Mouse (Mus musculus): ENCODE measurements around the gene Col6a6. TPM values are rescaled to one million over a fixed set of nuclear protein-coding genes. Genes with fewer than 3 reads are reported as not detected.
"Not testable (repeated sequence)": the region's sequence is repeated elsewhere in the genome, so short reads cannot be mapped to it uniquely, and the experiment has no call there.

Gene Col6a6
- polyA plus RNA-seq, 1 experiment from 2014 or later, result 1.9 TPM

- no peaks in the 10 kb centered on the region; the same call in 1 of the 2 replicates for H3K4me1 ChIP-seq (ENCODE audit: control insufficient read depth, insufficient read depth, low read length)
- H3K27ac ChIP-seq (ENCODE audit: low read length), result no peak overlapping the region
- H3K9me3 ChIP-seq (ENCODE audit: control insufficient read depth, low read depth, low read length), result no peaks in the 10 kb centered on the region
- H3K9ac ChIP-seq (replicated peaks; ENCODE audit: low read depth, low read length), result no peak overlapping the region
- no peak overlapping the region for H3K4me2 ChIP-seq (replicated peaks; ENCODE audit: low read depth, low read length)
- no peak overlapping the region for H3K4me3 ChIP-seq (ENCODE audit: low read depth, low read length)
- H3K27me3 ChIP-seq (ENCODE audit: control insufficient read depth, insufficient read depth, low read length), result no peaks in the 10 kb centered on the region
- no peaks in the 10 kb centered on the region for H3K36me3 ChIP-seq (ENCODE audit: control insufficient read depth, insufficient read depth, low read length)
- 78% methylated on average over 5 of the region's 5 CpGs for WGBS
- no peak for ATAC-seq (ENCODE audit: insufficient number of reproducible peaks, insufficient read depth, low FRiP score, low read depth)
Measured at GRCm38 (mm10) chr9:105847261-105847660, 19.3 kb upstream of the Col6a6 start.

DNA sequence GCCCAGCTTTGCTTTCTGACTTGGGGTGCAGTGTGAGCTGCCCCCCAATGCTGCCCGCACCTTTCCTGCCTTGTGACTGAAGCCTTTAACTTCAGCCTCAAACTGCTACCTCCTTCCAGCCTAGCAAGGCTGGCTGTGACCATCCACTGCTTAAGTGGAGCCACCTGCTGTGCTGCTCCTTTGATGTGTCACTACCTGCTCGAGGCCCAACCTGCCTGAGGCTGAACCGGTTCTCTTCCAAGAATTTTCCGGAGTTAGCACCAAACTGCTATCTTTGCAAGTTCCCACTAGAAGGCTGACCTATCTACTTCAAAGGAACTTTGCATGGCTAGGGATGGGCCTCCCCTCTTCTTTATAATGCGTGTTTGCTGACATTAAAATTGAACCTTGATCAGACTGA lies 13.4 kb upstream of the Col6a6 start:
- not testable (repeated sequence) for H3K4me1 ChIP-seq (ENCODE audit: control insufficient read depth, insufficient read depth, low read length); H3K27me3 ChIP-seq (ENCODE audit: control insufficient read depth, insufficient read depth, low read length); H3K4me2 ChIP-seq (replicated peaks; ENCODE audit: low read depth, low read length); H3K4me3 ChIP-seq (ENCODE audit: low read depth, low read length); H3K9ac ChIP-seq (replicated peaks; ENCODE audit: low read depth, low read length); H3K27ac ChIP-seq (ENCODE audit: low read length); H3K36me3 ChIP-seq (ENCODE audit: control insufficient read depth, insufficient read depth, low read length); H3K9me3 ChIP-seq (ENCODE audit: control insufficient read depth, low read depth, low read length); ATAC-seq (ENCODE audit: insufficient number of reproducible peaks, insufficient read depth, low FRiP score, low read depth)
- WGBS, result 44% methylated on average over 5 of the region's 5 CpGs

GRCm38 (mm10) chr9:105839147-105839515 lies 11.2 kb upstream of the Col6a6 start:
- H3K27ac ChIP-seq (ENCODE audit: low read length), result no peak overlapping the region
- WGBS, result 85% methylated on average over 5 of the region's 5 CpGs

GRCm38 (mm10) chr9:105838396-105839146 lies 10.6 kb upstream of the Col6a6 start:
- WGBS, result 84% methylated on average over 4 of the region's 4 CpGs
- H3K27me3 ChIP-seq (ENCODE audit: control insufficient read depth, insufficient read depth, low read length), result no peaks in the 10 kb centered on the region

More at GRCm38 (mm10) chr9:105839147-105839515, 11.2 kb upstream of the Col6a6 start:
- Histone ChIP-seq H3K4me3 (ENCODE audit: low read depth, low read length) (no peak overlapping the region), H3K4me2 (replicated peaks; ENCODE audit: low read depth, low read length) (no peak overlapping the region), H3K27me3 (ENCODE audit: control insufficient read depth, insufficient read depth, low read length) (no peaks in the 10 kb centered on the region), H3K9ac (replicated peaks; ENCODE audit: low read depth, low read length) (no peak overlapping the region), H3K4me1 (ENCODE audit: control insufficient read depth, insufficient read depth, low read length) (0 out of 2 replicates have a peak, but pooled peaks cover 3% of the 10 kb centered on the region), H3K36me3 (ENCODE audit: control insufficient read depth, insufficient read depth, low read length) (no peaks in the 10 kb centered on the region), H3K9me3 (ENCODE audit: control insufficient read depth, low read depth, low read length) (no peaks in the 10 kb centered on the region)
- ATAC-seq (ENCODE audit: insufficient number of reproducible peaks, insufficient read depth, low FRiP score, low read depth), result no peak

DNA sequence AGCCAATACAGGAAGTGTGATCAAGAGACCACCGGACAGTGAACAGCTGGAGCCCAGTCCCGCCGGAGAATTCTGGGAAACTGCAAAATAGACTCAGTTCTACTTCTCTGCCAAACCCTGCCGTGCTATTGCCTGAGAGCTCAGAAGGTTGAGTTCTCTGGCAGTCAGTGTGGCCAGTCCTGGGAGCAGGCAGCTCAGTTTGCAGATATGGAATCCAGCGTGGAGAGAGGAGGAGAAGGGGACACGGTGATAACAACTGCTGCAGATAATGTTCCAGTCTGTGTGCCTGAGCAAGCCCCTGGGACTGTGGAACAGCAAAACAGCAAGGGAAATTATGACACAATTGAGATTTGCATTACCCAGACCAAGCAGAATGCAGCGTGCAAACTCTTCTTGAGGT lies 7.6 kb upstream of the Col6a6 start:
- WGBS, result 62% methylated on average over 7 of the region's 7 CpGs
- no peak for ATAC-seq (ENCODE audit: insufficient number of reproducible peaks, insufficient read depth, low FRiP score, low read depth)
- H3K4me1 ChIP-seq (ENCODE audit: control insufficient read depth, insufficient read depth, low read length), result 0 out of 2 replicates have a peak, but pooled peaks cover 3% of the 10 kb centered on the region
- H3K9ac ChIP-seq (replicated peaks; ENCODE audit: low read depth, low read length), result no peak overlapping the region
- H3K27me3 ChIP-seq (ENCODE audit: control insufficient read depth, insufficient read depth, low read length), result no peaks in the 10 kb centered on the region
- no peak overlapping the region for H3K4me2 ChIP-seq (replicated peaks; ENCODE audit: low read depth, low read length)
- H3K27ac ChIP-seq (ENCODE audit: low read length), result no peak overlapping the region
- no peaks in the 10 kb centered on the region for H3K9me3 ChIP-seq (ENCODE audit: control insufficient read depth, low read depth, low read length)
- H3K4me3 ChIP-seq (ENCODE audit: low read depth, low read length), result no peak overlapping the region
- H3K36me3 ChIP-seq (ENCODE audit: control insufficient read depth, insufficient read depth, low read length), result no peaks in the 10 kb centered on the region

More at GRCm38 (mm10) chr9:105838396-105839146, 10.6 kb upstream of the Col6a6 start:
- Histone ChIP-seq H3K4me1 (ENCODE audit: control insufficient read depth, insufficient read depth, low read length) (0 out of 2 replicates have a peak, but pooled peaks cover 3% of the 10 kb centered on the region), H3K36me3 (ENCODE audit: control insufficient read depth, insufficient read depth, low read length) (no peaks in the 10 kb centered on the region), H3K27ac (ENCODE audit: low read length) (no peak overlapping the region), H3K9me3 (ENCODE audit: control insufficient read depth, low read depth, low read length) (no peaks in the 10 kb centered on the region), H3K4me3 (ENCODE audit: low read depth, low read length) (no peak overlapping the region), H3K4me2 (replicated peaks; ENCODE audit: low read depth, low read length) (no peak overlapping the region), H3K9ac (replicated peaks; ENCODE audit: low read depth, low read length) (no peak overlapping the region)
- no peak for ATAC-seq (ENCODE audit: insufficient number of reproducible peaks, insufficient read depth, low FRiP score, low read depth)

GRCm38 (mm10) chr9:105834799-105835198 lies 6.8 kb upstream of the Col6a6 start:
- Histone ChIP-seq H3K9me3 (ENCODE audit: control insufficient read depth, low read depth, low read length) (no peaks in the 10 kb centered on the region), H3K27ac (ENCODE audit: low read length) (no peak overlapping the region), H3K27me3 (ENCODE audit: control insufficient read depth, insufficient read depth, low read length) (no peaks in the 10 kb centered on the region), H3K4me2 (replicated peaks; ENCODE audit: low read depth, low read length) (no peak overlapping the region), H3K9ac (replicated peaks; ENCODE audit: low read depth, low read length) (no peak overlapping the region), H3K4me3 (ENCODE audit: low read depth, low read length) (no peak overlapping the region), H3K36me3 (ENCODE audit: control insufficient read depth, insufficient read depth, low read length) (no peaks in the 10 kb centered on the region), H3K4me1 (ENCODE audit: control insufficient read depth, insufficient read depth, low read length) (0 out of 2 replicates have a peak, but pooled peaks cover 3% of the 10 kb centered on the region)
- no peak for ATAC-seq (ENCODE audit: insufficient number of reproducible peaks, insufficient read depth, low FRiP score, low read depth)
- 41% methylated on average over 4 of the region's 4 CpGs for WGBS

DNA sequence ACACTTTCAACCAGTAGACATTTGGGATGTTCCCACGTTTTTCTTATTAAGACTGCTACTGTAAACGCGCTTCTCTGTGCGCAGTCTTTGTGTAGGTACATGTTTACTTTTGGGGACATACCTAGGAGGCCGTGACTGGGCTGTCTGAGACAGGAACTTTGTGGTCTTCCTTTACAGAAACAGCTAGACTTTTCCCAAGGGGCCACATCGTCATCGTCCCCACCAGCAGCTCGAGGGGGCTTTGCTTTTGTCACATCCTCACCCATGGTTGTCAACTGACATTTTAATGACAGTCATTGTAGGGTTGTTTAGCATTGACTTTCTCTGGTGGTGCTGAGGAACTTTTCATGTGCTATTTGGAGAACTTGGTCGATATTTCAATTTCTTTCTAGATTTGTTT lies 3.3 kb upstream of the Col6a6 start:
- no peaks in the 10 kb centered on the region for H3K9me3 ChIP-seq (ENCODE audit: control insufficient read depth, low read depth, low read length)
- no peak overlapping the region for H3K4me2 ChIP-seq (replicated peaks; ENCODE audit: low read depth, low read length)
- H3K27me3 ChIP-seq (ENCODE audit: control insufficient read depth, insufficient read depth, low read length), result no peaks in the 10 kb centered on the region
- no peak overlapping the region for H3K9ac ChIP-seq (replicated peaks; ENCODE audit: low read depth, low read length)
- H3K4me1 ChIP-seq (ENCODE audit: control insufficient read depth, insufficient read depth, low read length), result peaks cover 7% of the 10 kb centered on the region; the same call in 1 of the 2 replicates
- H3K36me3 ChIP-seq (ENCODE audit: control insufficient read depth, insufficient read depth, low read length), result no peaks in the 10 kb centered on the region
- H3K27ac ChIP-seq (ENCODE audit: low read length), result no peak overlapping the region
- ATAC-seq (ENCODE audit: insufficient number of reproducible peaks, insufficient read depth, low FRiP score, low read depth), result no peak
- 82% methylated on average over 9 of the region's 9 CpGs for WGBS
- H3K4me3 ChIP-seq (ENCODE audit: low read depth, low read length), result no peak overlapping the region

- H3K4me2 ChIP-seq (replicated peaks; ENCODE audit: low read depth, low read length), result no peak overlapping the region
- 67% methylated on average over 8 of the region's 8 CpGs for WGBS
- no peak overlapping the region for H3K4me3 ChIP-seq (ENCODE audit: low read depth, low read length)
- H3K36me3 ChIP-seq (ENCODE audit: control insufficient read depth, insufficient read depth, low read length), result no peaks in the 10 kb centered on the region
- H3K27ac ChIP-seq (ENCODE audit: low read length), result no peak overlapping the region
- no peaks in the 10 kb centered on the region for H3K9me3 ChIP-seq (ENCODE audit: control insufficient read depth, low read depth, low read length)
- H3K4me1 ChIP-seq (ENCODE audit: control insufficient read depth, insufficient read depth, low read length), result peaks cover 4% of the 10 kb centered on the region; the same call in 1 of the 2 replicates
- ATAC-seq (ENCODE audit: insufficient number of reproducible peaks, insufficient read depth, low FRiP score, low read depth), result no peak
- H3K9ac ChIP-seq (replicated peaks; ENCODE audit: low read depth, low read length), result no peak overlapping the region
- no peaks in the 10 kb centered on the region for H3K27me3 ChIP-seq (ENCODE audit: control insufficient read depth, insufficient read depth, low read length)
Measured at GRCm38 (mm10) chr9:105827076-105827647, 798 bp downstream of the Col6a6 start.

All from stomach, embryonic 14.5 days (tissue).